Mouse (Mus musculus) brain, embryonic 14.5 days (tissue): ENCODE data around the gene Gm21987.

Experiments
- CTCF ChIP-seq: fragments of 200-500 bp; IDR thresholded peaks from 2 replicates; pipeline ENCODE4 v1.5.1; 2012; ENCODE audit warnings: inconsistent platforms, mild to moderate bottlenecking, moderate library complexity, borderline replicate concordance; ENCODE audit not compliant: insufficient read depth, insufficient read length; ENCODE audit errors: extremely low read depth
- POLR2A ChIP-seq: fragments of 200-500 bp; IDR thresholded peaks from 2 replicates; pipeline ENCODE4 v1.6.1; 2012; ENCODE audit warnings: mild to moderate bottlenecking, inconsistent platforms, borderline replicate concordance; ENCODE audit not compliant: poor library complexity, insufficient read depth, insufficient read length, severe bottlenecking; ENCODE audit errors: extremely low read depth

GRCm38 (mm10) chr16:38346529-38347325 is at the start of gene Gm21987, which contains the start of gene Cox17:
- TF ChIP-seq CTCF (no peak), POLR2A (peak; percentile 40; the same call in 1 of the 2 replicates)
